Mouse (Mus musculus) erythroblast, embryonic 14.5 days (primary cell): ENCODE results near the gene Gm28051.

ENCODE experiments used
- GATA1 ChIP-seq: IDR thresholded peaks from 2 replicates; pipeline ENCODE4 v1.6.1; 2012; ENCODE audit warnings: low read length, inconsistent platforms, mixed read lengths
- TAL1 ChIP-seq: IDR thresholded peaks from 3 replicates; pipeline ENCODE4 v1.6.1; 2012; ENCODE audit warnings: low read length, inconsistent platforms, mixed read lengths

- TF ChIP-seq GATA1 = no peak
- TF ChIP-seq TAL1 = no peak
These were observed 72.7 kb downstream of the Gm28051 start for GRCm38 (mm10) chr12:102684720-102685386.
